Mouse (Mus musculus): ENCODE measurements around the gene Aldh2.

DNA sequence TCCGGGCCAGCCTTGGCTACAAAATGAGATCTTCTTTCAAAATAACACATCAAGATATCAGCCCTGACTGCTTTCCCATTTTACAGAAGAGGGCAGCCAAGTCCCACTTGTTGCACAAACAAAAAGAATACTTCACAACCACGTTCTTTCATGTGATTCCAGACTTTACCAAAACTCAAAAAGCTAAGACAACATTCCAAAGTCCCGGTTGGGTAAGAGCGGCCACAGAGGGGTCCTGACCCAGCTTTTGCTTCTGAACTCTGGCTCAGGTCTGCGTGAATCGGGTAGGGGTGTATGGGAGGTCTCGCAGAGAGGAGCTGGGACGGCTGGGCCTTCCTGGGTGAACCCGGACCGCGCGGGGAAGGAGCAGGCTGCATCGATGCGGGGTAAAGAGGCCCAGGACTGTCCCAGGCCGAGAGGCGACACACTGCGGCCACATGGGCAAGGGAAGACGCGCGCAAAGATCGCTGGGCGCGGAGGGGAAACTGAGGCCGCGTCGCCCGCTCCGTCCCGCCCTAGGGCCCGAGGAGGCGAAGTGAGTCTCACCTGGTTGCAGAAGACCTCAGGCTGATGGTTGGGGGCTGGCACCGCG, 712 bp downstream of the Aldh2 start:
- TF ChIP-seq POLR2A (IDR thresholded peaks at IDR 0.05; ENCODE audit: borderline replicate concordance, insufficient read depth, low read length) (no peak), CTCF (IDR thresholded peaks at IDR 0.05; ENCODE audit: borderline replicate concordance, insufficient read depth, low read depth, low read length) (no peak)
